Mouse (Mus musculus) intestine, embryonic 15.5 days (tissue): Measurements from ENCODE around the gene Il33. TPM values are rescaled to one million over a fixed set of nuclear protein-coding genes. Genes with fewer than 3 reads are reported as not detected.

Source experiments
- ATAC-seq: fragments of 200-750 bp; cut with Nextera tagmentation; 2 replicates; pipeline ENCODE4 v1.8.0; 2017; ENCODE audit warnings: moderate TSS enrichment, moderate library complexity
- H3K27ac ChIP-seq: fragments of 300-500 bp; sonication (generic); 2 replicates; pipeline ENCODE4 v1.5.1; 2015; ENCODE audit warnings: mild to moderate bottlenecking, inconsistent platforms
- H3K27me3 ChIP-seq: fragments of 300-500 bp; sonication (generic); replicated peaks from 2 replicates; pipeline ENCODE4 v1.6.1; 2015; ENCODE audit warnings: inconsistent platforms
- H3K36me3 ChIP-seq: fragments of 300-500 bp; sonication (generic); 2 replicates; pipeline ENCODE4 v1.6.1; 2015; ENCODE audit warnings: inconsistent platforms
- H3K4me1 ChIP-seq: fragments of 300-500 bp; sonication (generic); replicated peaks from 2 replicates; pipeline ENCODE4 v1.6.1; 2015; ENCODE audit warnings: inconsistent platforms
- H3K4me2 ChIP-seq: fragments of 300-500 bp; sonication (generic); replicated peaks from 2 replicates; pipeline ENCODE4 v1.6.1; 2015; ENCODE audit warnings: mild to moderate bottlenecking, inconsistent platforms
- H3K4me3 ChIP-seq: fragments of 300-500 bp; sonication (generic); replicated peaks from 2 replicates; pipeline ENCODE4 v1.5.1; 2015; ENCODE audit warnings: inconsistent platforms
- H3K9ac ChIP-seq: fragments of 300-500 bp; sonication (generic); 2 replicates; pipeline ENCODE4 v1.6.1; 2015; ENCODE audit warnings: inconsistent platforms
- H3K9me3 ChIP-seq: fragments of 300-500 bp; sonication (generic); 2 replicates; pipeline ENCODE4 v1.6.1; 2016; ENCODE audit warnings: inconsistent platforms
- WGBS: fragments of 180-500 bp; shearing (Covaris S2); methylation state at CpG from one replicate; pipeline ENCODE4 v1.1.7; 2015; 5-methylcytosine and 5-hydroxymethylcytosine counted together
- polyA plus RNA-seq: library from polyadenylated mRNA; unstranded; fragments of >200 nt; fragmentation: Nextera tagmentation; extraction: Ambion mirVana; gene quantifications from 2 replicates; pipeline ENCODE4 v1.2.1, GENCODE M21; 2015

The Il33 gene
- polyA plus RNA-seq, result 16.1 and 20.9 TPM in 2 replicates

GRCm38 (mm10) chr19:29924638-29925258 lies at the start of gene Il33:
Gene Il33, plus strand, starts transcription at chr19:29925114.
- H3K4me3 ChIP-seq, result peak within 1 kb of the TSS; percentile 18; the same call in 1 of the 2 replicates
- H3K27me3 ChIP-seq, result no peaks in the 10 kb centered on the region
- WGBS, result 39% methylated on average over 10 of the region's 10 CpGs
- peak within 1 kb of the TSS; percentile 13 for H3K27ac ChIP-seq
- H3K9me3 ChIP-seq, result no peaks in the 10 kb centered on the region
- H3K4me1 ChIP-seq, result peaks cover 10% of the 10 kb centered on the region
- no peaks in the 10 kb centered on the region for H3K36me3 ChIP-seq
- peak within 1 kb of the TSS; percentile 41 for H3K4me2 ChIP-seq
- H3K9ac ChIP-seq, result no peak within 1 kb of the TSS
- ATAC-seq, result peak; percentile 65

- Histone ChIP-seq H3K4me3 (no peak overlapping the region), H3K9me3 (no peaks in the 10 kb centered on the region), H3K9ac (no peak overlapping the region), H3K4me1 (peaks cover 11% of the 10 kb centered on the region; the same call in 1 of the 2 replicates), H3K36me3 (no peaks in the 10 kb centered on the region), H3K4me2 (no peak overlapping the region), H3K27me3 (no peaks in the 10 kb centered on the region), H3K27ac (no peak overlapping the region)
- 54% methylated on average over 10 of the region's 10 CpGs for WGBS
- no peak for ATAC-seq
Measured at GRCm38 (mm10) chr19:29877422-29878291, 47.3 kb upstream of the Il33 start.

DNA sequence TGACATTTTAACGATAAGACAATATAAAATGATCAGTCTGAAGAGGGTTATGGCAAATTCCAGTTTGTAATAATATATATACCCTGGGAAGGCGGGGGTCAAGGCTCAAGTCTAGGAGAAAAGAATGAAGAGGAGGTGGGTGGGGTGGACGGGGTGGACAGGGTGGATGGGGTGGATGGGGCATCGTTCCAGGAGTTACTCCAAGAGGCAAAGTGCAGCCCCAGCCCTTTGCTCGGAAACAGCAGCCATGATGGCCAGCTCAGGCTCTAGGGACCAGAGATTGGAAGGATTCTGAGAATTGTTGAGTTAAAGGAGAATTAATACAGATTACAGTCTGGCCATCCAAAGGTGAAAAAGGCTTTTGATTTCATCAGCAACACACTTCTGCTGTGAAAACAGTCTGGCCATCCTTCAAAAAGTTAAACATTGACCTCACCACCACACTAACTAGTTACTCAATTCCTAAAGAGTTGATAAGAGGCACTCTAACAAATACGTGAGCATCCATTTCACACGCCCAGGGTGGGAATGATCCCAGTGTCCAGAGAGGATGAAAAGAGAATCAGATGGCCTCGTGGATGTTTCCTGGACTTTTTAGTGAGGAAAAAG lies 45.9 kb upstream of the Il33 start:
- peaks cover 11% of the 10 kb centered on the region; the same call in 1 of the 2 replicates for H3K4me1 ChIP-seq
- no peak overlapping the region for H3K4me2 ChIP-seq
- WGBS, result 60% methylated on average over 8 of the region's 8 CpGs
- H3K9ac ChIP-seq, result no peak overlapping the region
- no peaks in the 10 kb centered on the region for H3K9me3 ChIP-seq
- no peak overlapping the region for H3K27ac ChIP-seq
- no peaks in the 10 kb centered on the region for H3K27me3 ChIP-seq
- peak; percentile 74 for ATAC-seq
- no peaks in the 10 kb centered on the region for H3K36me3 ChIP-seq
- H3K4me3 ChIP-seq, result no peak overlapping the region

- Histone ChIP-seq H3K4me2 (no peak overlapping the region), H3K4me3 (no peak overlapping the region), H3K27me3 (no peaks in the 10 kb centered on the region), H3K9ac (no peak overlapping the region), H3K36me3 (no peaks in the 10 kb centered on the region), H3K4me1 (peaks cover 9% of the 10 kb centered on the region; the same call in 1 of the 2 replicates), H3K27ac (no peak overlapping the region), H3K9me3 (no peaks in the 10 kb centered on the region)
- ATAC-seq, result no peak
- WGBS, result 88% methylated on average over 4 of the region's 4 CpGs
Measured at GRCm38 (mm10) chr19:29880918-29881317, 44.0 kb upstream of the Il33 start.

DNA sequence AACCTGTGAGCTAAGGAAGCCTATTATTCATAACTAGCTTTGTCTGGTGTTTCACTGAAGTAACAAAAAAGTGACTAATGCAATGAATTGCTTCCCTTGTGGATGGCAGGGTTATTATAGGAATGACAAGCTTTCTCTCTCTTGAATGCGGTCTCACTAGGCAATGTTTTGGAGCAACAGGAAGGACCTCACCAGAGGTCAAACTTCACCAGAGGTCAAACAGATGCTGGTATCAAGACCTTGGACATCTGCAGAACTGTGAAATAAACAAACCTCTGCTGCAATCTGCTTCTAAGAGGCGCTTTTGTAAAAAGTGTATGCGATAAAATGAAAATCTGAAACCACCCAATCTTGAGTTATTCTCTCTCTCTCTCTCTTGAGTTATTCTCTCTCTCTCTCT lies 42.2 kb upstream of the Il33 start:
- 67% methylated on average over 3 of the region's 3 CpGs for WGBS
- no peak for ATAC-seq
- no peaks in the 10 kb centered on the region for H3K36me3 ChIP-seq

GRCm38 (mm10) chr19:29885548-29885947 lies 39.4 kb upstream of the Il33 start:
- WGBS, result 84% methylated on average over 6 of the region's 6 CpGs
- Histone ChIP-seq H3K4me3 (no peak overlapping the region), H3K36me3 (no peaks in the 10 kb centered on the region), H3K27ac (no peak overlapping the region), H3K27me3 (no peaks in the 10 kb centered on the region), H3K4me1 (no peaks in the 10 kb centered on the region), H3K9me3 (no peaks in the 10 kb centered on the region), H3K4me2 (no peak overlapping the region), H3K9ac (no peak overlapping the region)
- no peak for ATAC-seq

More for the DNA sequence above, 42.2 kb upstream of the Il33 start:
- no peak overlapping the region for H3K27ac ChIP-seq
- H3K4me3 ChIP-seq, result no peak overlapping the region
- no peaks in the 10 kb centered on the region for H3K27me3 ChIP-seq
- no peaks in the 10 kb centered on the region for H3K9me3 ChIP-seq
- H3K4me2 ChIP-seq, result no peak overlapping the region
- H3K9ac ChIP-seq, result no peak overlapping the region
- peaks cover 3% of the 10 kb centered on the region; the same call in 1 of the 2 replicates for H3K4me1 ChIP-seq

DNA sequence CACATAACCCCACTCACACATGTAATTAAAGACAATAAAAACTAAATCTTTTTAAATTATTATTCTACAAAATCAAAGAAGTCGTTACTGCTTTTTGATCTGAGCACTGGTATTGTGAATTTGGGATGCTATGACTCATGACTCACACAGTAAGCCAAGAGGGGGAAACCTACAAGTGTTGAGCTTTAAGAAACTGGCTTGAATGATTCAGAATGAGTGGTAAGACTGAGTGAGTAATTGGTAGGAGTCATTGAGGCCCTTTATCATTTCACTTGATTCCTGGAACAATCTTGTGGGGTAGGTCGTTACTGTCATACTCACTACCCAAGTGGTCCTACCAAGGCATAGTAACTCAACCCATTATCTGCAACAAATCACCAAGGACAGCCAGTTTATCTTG lies 37.4 kb upstream of the Il33 start:
- no peaks in the 10 kb centered on the region for H3K27me3 ChIP-seq
- WGBS, result 85% methylated on average over 2 of the region's 2 CpGs
- H3K36me3 ChIP-seq, result no peaks in the 10 kb centered on the region
- no peak overlapping the region for H3K27ac ChIP-seq
- H3K4me2 ChIP-seq, result no peak overlapping the region
- H3K9ac ChIP-seq, result no peak overlapping the region
- no peaks in the 10 kb centered on the region for H3K9me3 ChIP-seq
- no peak overlapping the region for H3K4me3 ChIP-seq
- H3K4me1 ChIP-seq, result no peaks in the 10 kb centered on the region
- ATAC-seq, result no peak

GRCm38 (mm10) chr19:29888946-29889345 lies 36.0 kb upstream of the Il33 start:
- 89% methylated on average over 6 of the region's 6 CpGs for WGBS
- no peaks in the 10 kb centered on the region for H3K27me3 ChIP-seq
- no peaks in the 10 kb centered on the region for H3K36me3 ChIP-seq
- no peak overlapping the region for H3K4me2 ChIP-seq
- ATAC-seq, result no peak
- no peak overlapping the region for H3K27ac ChIP-seq
- H3K9me3 ChIP-seq, result no peaks in the 10 kb centered on the region
- H3K4me3 ChIP-seq, result no peak overlapping the region
- no peak overlapping the region for H3K9ac ChIP-seq
- no peaks in the 10 kb centered on the region for H3K4me1 ChIP-seq

DNA sequence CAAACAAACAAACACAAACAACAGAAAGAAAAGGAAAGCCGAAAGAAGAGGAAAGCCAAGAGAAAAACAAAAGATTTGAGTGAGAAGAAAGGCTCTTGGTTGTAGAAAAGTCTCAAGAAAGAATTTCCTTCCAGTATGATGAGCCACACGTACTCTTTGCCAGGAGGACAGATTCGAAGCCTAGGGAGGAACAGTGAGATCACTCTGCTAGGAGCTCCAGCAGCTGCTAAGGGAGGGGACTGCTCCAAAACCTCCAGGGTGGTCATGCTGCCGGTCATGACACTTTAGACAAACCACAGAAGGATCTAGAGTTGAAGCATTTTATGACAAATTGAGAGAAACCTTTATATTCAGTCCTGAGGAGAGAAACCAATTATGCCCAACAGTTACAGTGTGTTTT lies 32.9 kb upstream of the Il33 start:
- Histone ChIP-seq H3K9ac (no peak overlapping the region), H3K4me2 (no peak overlapping the region), H3K4me3 (no peak overlapping the region), H3K9me3 (no peaks in the 10 kb centered on the region), H3K4me1 (no peaks in the 10 kb centered on the region), H3K36me3 (no peaks in the 10 kb centered on the region), H3K27ac (no peak overlapping the region), H3K27me3 (no peaks in the 10 kb centered on the region)
- no peak for ATAC-seq
- 73% methylated on average over 4 of the region's 4 CpGs for WGBS

DNA sequence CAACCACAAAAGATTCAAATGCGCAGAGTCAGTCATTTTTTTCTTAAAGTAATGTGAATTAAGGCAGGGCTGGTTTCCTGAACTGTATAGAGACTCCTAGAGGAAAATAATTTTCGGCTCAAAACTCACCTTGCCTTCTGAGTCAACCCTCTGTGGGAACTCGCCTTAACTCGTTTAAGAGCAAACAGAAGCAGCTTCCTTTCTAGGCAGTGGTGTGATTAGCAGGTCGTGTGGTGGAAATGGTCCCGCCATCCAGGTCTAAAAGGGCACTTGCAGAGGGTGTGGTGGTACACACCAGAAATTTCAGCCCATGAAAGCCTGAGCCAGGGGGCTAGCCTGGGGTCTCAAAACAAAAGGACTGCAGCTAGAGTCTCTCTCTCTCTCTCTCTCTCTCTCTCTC lies 32.1 kb upstream of the Il33 start:
- Histone ChIP-seq H3K9ac (no peak overlapping the region), H3K4me2 (no peak overlapping the region), H3K9me3 (no peaks in the 10 kb centered on the region), H3K36me3 (no peaks in the 10 kb centered on the region), H3K27ac (no peak overlapping the region), H3K27me3 (no peaks in the 10 kb centered on the region), H3K4me1 (no peaks in the 10 kb centered on the region), H3K4me3 (no peak overlapping the region)
- WGBS, result 50% methylated on average over 6 of the region's 6 CpGs
- no peak for ATAC-seq

DNA sequence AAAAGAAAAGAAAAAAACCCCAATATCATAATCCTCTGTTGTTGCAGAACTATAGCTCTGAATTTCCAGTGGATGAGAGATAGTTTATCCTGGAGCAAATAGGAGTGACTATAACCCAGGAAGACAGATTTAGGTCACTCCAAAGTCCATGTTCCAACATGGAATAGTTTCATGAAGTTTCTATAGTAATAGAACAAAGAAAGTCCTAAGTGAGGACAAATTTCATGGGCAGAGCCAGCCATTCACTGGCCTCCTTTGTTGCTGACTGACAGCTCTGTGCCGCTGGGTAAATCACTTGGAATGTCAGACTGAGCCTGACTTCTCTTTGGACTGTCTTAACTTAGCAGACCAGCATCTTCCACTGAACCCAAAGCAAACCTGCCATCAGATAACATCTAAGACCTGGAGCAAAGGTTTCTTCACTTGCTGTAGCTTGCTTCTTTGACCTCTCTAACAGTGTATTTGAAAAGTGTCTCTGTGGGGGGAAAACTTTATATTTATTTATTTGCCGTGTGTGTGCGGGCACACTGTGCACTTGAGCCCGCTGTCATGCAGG lies 31.1 kb upstream of the Il33 start:
- Histone ChIP-seq H3K9me3 (no peaks in the 10 kb centered on the region), H3K9ac (no peak overlapping the region), H3K27me3 (no peaks in the 10 kb centered on the region), H3K36me3 (no peaks in the 10 kb centered on the region), H3K27ac (no peak overlapping the region), H3K4me3 (no peak overlapping the region), H3K4me1 (no peaks in the 10 kb centered on the region), H3K4me2 (no peak overlapping the region)
- WGBS, result 87% methylated on average over 4 of the region's 4 CpGs
- no peak for ATAC-seq

GRCm38 (mm10) chr19:29894381-29894780 lies 30.5 kb upstream of the Il33 start:
- no peak for ATAC-seq
- no peak overlapping the region for H3K4me2 ChIP-seq
- H3K9ac ChIP-seq, result no peak overlapping the region
- no peaks in the 10 kb centered on the region for H3K27me3 ChIP-seq
- H3K4me3 ChIP-seq, result no peak overlapping the region
- H3K36me3 ChIP-seq, result no peaks in the 10 kb centered on the region
- WGBS, result 85% methylated on average over 12 of the region's 12 CpGs
- no peaks in the 10 kb centered on the region for H3K9me3 ChIP-seq
- H3K27ac ChIP-seq, result no peak overlapping the region
- H3K4me1 ChIP-seq, result no peaks in the 10 kb centered on the region
